Mouse (Mus musculus): ENCODE measurements at regions not wholly inside any gene's neighbourhood (a gene's known extent, or its start where the extent isn't known, plus 50 kb on each side); places are given as distances from the start of the nearest gene placed in this dataset.

- no peak for TF ChIP-seq POLR2A (IDR thresholded peaks at IDR 0.05; ENCODE audit: borderline replicate concordance, extremely low read depth, low read depth, low read length)
- TF ChIP-seq CTCF (IDR thresholded peaks at IDR 0.05; ENCODE audit: insufficient read depth, low read length), result no peak
Measured at GRCm38 (mm10) chr13:16761415-16761814, 749.8 kb downstream of the Inhba start.

Measured in lung, adult 2 months (tissue).